Mouse (Mus musculus) C2C12 (cell line): ENCODE data around the gene Itga1. TPM values are rescaled to one million over a fixed set of nuclear protein-coding genes. Genes with fewer than 3 reads are reported as not detected.

Source experiments
- H3K27me3 ChIP-seq: one replicate; pipeline ENCODE4 v1.6.1; 2011; ENCODE audit not compliant: control insufficient read depth, insufficient read depth, insufficient read length
- H3K36me3 ChIP-seq: one replicate; pipeline ENCODE4 v1.6.1; 2011; ENCODE audit not compliant: control insufficient read depth, insufficient read depth
- H3K4me3 ChIP-seq: one replicate; pipeline ENCODE4 v1.5.1; 2011; ENCODE audit warnings: mild to moderate bottlenecking, control low read depth; ENCODE audit not compliant: poor library complexity, insufficient read depth, severe bottlenecking
- H3K79me2 ChIP-seq: one replicate; pipeline ENCODE4 v1.6.1; 2011; ENCODE audit not compliant: control insufficient read depth, insufficient read depth
- H3K79me3 ChIP-seq: one replicate; pipeline ENCODE4 v1.6.1; 2011; ENCODE audit warnings: low read depth, control low read depth
- H3ac ChIP-seq: one replicate; pipeline ENCODE3; 2011; ENCODE audit warnings: low read depth; ENCODE audit not compliant: control insufficient read depth, insufficient read length
- CEBPB ChIP-seq: IDR thresholded peaks from one replicate; pipeline ENCODE4 v1.6.1; 2011; ENCODE audit warnings: low read depth, mild to moderate bottlenecking, control low read depth, moderate library complexity
- CTCF ChIP-seq: IDR thresholded peaks from one replicate; pipeline ENCODE4 v1.5.1; 2011; ENCODE audit not compliant: control insufficient read depth, insufficient read depth, insufficient read length
- FOSL1 ChIP-seq: IDR thresholded peaks from one replicate; pipeline ENCODE4 v1.8.0; 2011; ENCODE audit warnings: mild to moderate bottlenecking, low read length; ENCODE audit not compliant: poor library complexity, insufficient read depth, severe bottlenecking
- MAX ChIP-seq: IDR thresholded peaks from one replicate; pipeline ENCODE4 v1.6.1; 2011; ENCODE audit warnings: mild to moderate bottlenecking, control low read depth
- MYOD1 ChIP-seq: IDR thresholded peaks from one replicate; pipeline ENCODE4 v1.6.1; 2011; ENCODE audit warnings: low read depth; ENCODE audit not compliant: control insufficient read depth, insufficient read length
- MYOG ChIP-seq: IDR thresholded peaks from one replicate; pipeline ENCODE4 v1.6.1; 2011; ENCODE audit not compliant: control insufficient read depth, insufficient read length; ENCODE audit errors: extremely low read depth
- USF1 ChIP-seq: IDR thresholded peaks from one replicate; pipeline ENCODE4 v1.6.1; 2011; ENCODE audit warnings: low read depth, mild to moderate bottlenecking, control low read depth, moderate library complexity
- polyA plus RNA-seq: library from polyadenylated mRNA; unstranded; fragments of >200 nt; fragmentation: generic; extraction: Trizol; gene quantifications from one replicate; pipeline ENCODE4 v1.2.1, GENCODE M21; 2012; ENCODE audit warnings: missing spikeins

Itga1 gene
- polyA plus RNA-seq, 1 experiment: 0.04 TPM

DNA sequence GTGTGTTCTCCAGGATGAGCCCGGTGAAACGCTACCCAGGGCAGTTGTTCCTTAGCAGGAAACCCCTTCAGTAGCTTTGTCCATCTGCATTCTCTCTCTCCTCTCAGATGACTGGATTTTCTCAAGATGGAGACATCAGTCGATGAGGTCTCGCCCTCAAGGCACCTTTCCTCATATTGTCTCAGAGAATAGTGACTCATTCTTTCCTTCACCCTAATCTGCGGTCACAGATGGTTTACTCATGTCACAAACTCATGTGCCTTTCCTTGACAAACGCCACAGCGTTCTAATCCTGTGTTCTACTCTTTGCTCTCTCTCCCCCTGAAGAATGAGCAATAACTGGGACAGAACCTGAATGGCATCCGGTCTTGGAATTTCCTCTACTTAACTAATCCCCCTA is 5.7 kb upstream of the Itga1 start:
- Histone ChIP-seq H3K79me3 (no peaks in the 10 kb centered on the region), H3K27me3 (no peaks in the 10 kb centered on the region), H3K79me2 (no peaks in the 10 kb centered on the region), H3K36me3 (no peaks in the 10 kb centered on the region), H3ac (no peak overlapping the region), H3K4me3 (no peak overlapping the region)
- TF ChIP-seq CTCF: no peak
- no peak for TF ChIP-seq USF1

- Histone ChIP-seq H3K27me3 (no peaks in the 10 kb centered on the region), H3ac (no peak overlapping the region), H3K36me3 (no peaks in the 10 kb centered on the region)
Observed at GRCm38 (mm10) chr13:115106183-115106582, 4.4 kb upstream of the Itga1 start.

GRCm38 (mm10) chr13:115102754-115103153 is 990 bp upstream of the Itga1 start:
- Histone ChIP-seq H3K79me3 (no peaks in the 10 kb centered on the region), H3K36me3 (no peaks in the 10 kb centered on the region), H3K27me3 (no peaks in the 10 kb centered on the region), H3K4me3 (no peak overlapping the region), H3ac (no peak overlapping the region), H3K79me2 (no peaks in the 10 kb centered on the region)
- no peak for TF ChIP-seq MAX
- TF ChIP-seq USF1: no peak
- no peak for TF ChIP-seq MYOD1
- TF ChIP-seq CEBPB: no peak
- no peak for TF ChIP-seq CTCF
- TF ChIP-seq FOSL1: no peak
- TF ChIP-seq MYOG: no peak

More at GRCm38 (mm10) chr13:115106183-115106582, 4.4 kb upstream of the Itga1 start:
- no peak overlapping the region for H3K4me3 ChIP-seq
- no peaks in the 10 kb centered on the region for H3K79me2 ChIP-seq
- TF ChIP-seq CEBPB: no peak
- no peak for TF ChIP-seq FOSL1
- no peak for TF ChIP-seq MYOD1
- TF ChIP-seq CTCF: no peak
- no peak for TF ChIP-seq MAX
- no peak for TF ChIP-seq MYOG
- no peak for TF ChIP-seq USF1
- no peaks in the 10 kb centered on the region for H3K79me3 ChIP-seq

- Histone ChIP-seq H3K4me3 (no peak overlapping the region), H3K79me2 (no peaks in the 10 kb centered on the region), H3K79me3 (no peaks in the 10 kb centered on the region), H3K27me3 (no peaks in the 10 kb centered on the region), H3ac (no peak overlapping the region), H3K36me3 (no peaks in the 10 kb centered on the region)
- no peak for TF ChIP-seq MYOD1
- TF ChIP-seq USF1: no peak
- no peak for TF ChIP-seq FOSL1
- no peak for TF ChIP-seq CTCF
- TF ChIP-seq MAX: no peak
- TF ChIP-seq CEBPB: no peak
- TF ChIP-seq MYOG: no peak
Observed at GRCm38 (mm10) chr13:115100381-115101177, 1.2 kb downstream of the Itga1 start.

GRCm38 (mm10) chr13:115099381-115099780 is 2.4 kb downstream of the Itga1 start:
- TF ChIP-seq MAX (no peak), CTCF (no peak)
- H3K79me3 ChIP-seq: no peaks in the 10 kb centered on the region
- H3K79me2 ChIP-seq: no peaks in the 10 kb centered on the region
- H3K36me3 ChIP-seq: no peaks in the 10 kb centered on the region
- H3K4me3 ChIP-seq: no peak overlapping the region
- H3ac ChIP-seq: no peak overlapping the region
- no peaks in the 10 kb centered on the region for H3K27me3 ChIP-seq

GRCm38 (mm10) chr13:115098227-115098626 is 3.5 kb downstream of the Itga1 start:
- H3K27me3 ChIP-seq: no peaks in the 10 kb centered on the region
- no peak for TF ChIP-seq MAX
- TF ChIP-seq FOSL1: no peak
- H3K36me3 ChIP-seq: no peaks in the 10 kb centered on the region
- H3K79me3 ChIP-seq: no peaks in the 10 kb centered on the region
- H3K4me3 ChIP-seq: no peak overlapping the region
- H3ac ChIP-seq: no peak overlapping the region
- no peaks in the 10 kb centered on the region for H3K79me2 ChIP-seq
